Mouse (Mus musculus) heart, postnatal 4 days (tissue): ENCODE data around the gene Gm45618. TPM values are rescaled to one million over a fixed set of nuclear protein-coding genes. Genes with fewer than 3 reads are reported as not detected.

Experiments
- total RNA-seq, 2 experiments: library from RNA; stranded (reverse); gene quantifications; 2 replicates each; pipeline ENCODE4 v1.2.3; 2021

Gene Gm45618
- total RNA-seq, 2 experiments from 2014 or later = not detected

Other genes with a start within 250 kb of the Gm45618 start
- gene Tollip, start 202.2 kb downstream of the Gm45618 start, total RNA-seq = 10 to 100 TPM; 47.0 to 48.3 TPM
- gene Brsk2, start 171.0 kb downstream of the Gm45618 start, total RNA-seq = under 1 TPM; 0.19 to 0.32 TPM
- gene Mob2, start 59.7 kb downstream of the Gm45618 start, total RNA-seq = 10 to 100 TPM; 33.4 to 33.6 TPM
- 10 to 100 TPM; 37.7 to 43.0 TPM for gene Dusp8, start 24.9 kb downstream of the Gm45618 start, total RNA-seq
- not detected for gene Gm39115, start 15.3 kb upstream of the Gm45618 start, total RNA-seq
- gene Gm45337, start 23.9 kb upstream of the Gm45618 start, total RNA-seq = not detected
- gene Gm29735, start 36.4 kb upstream of the Gm45618 start, total RNA-seq = not detected
- not detected for gene Gm4553, start 45.0 kb upstream of the Gm45618 start, total RNA-seq
- gene Krtap5-2, start 55.3 kb upstream of the Gm45618 start, total RNA-seq = not detected
- not detected for gene Gm10153, start 69.7 kb upstream of the Gm45618 start, total RNA-seq
- not detected for gene Krtap5-3, start 80.6 kb upstream of the Gm45618 start, total RNA-seq
- not detected for gene Gm7579, start 91.1 kb upstream of the Gm45618 start, total RNA-seq
- gene Krtap5-5, start 109.2 kb upstream of the Gm45618 start, total RNA-seq = not detected
- gene Gm40460, start 120.3 kb upstream of the Gm45618 start, total RNA-seq = not detected
- not detected for gene Gm2431, start 137.6 kb upstream of the Gm45618 start, total RNA-seq
- gene Gm4559, start 153.6 kb upstream of the Gm45618 start, total RNA-seq = not detected
- gene Krtap5-1, start 176.4 kb upstream of the Gm45618 start, total RNA-seq = not detected
- not detected for gene Krtap5-4, start 182.8 kb upstream of the Gm45618 start, total RNA-seq